Mouse (Mus musculus): Measurements from ENCODE around the gene Dusp16.
A peak's percentile ranks its signal among the peaks of the same experiment; 100 is the strongest.

Gene Dusp16

DNA sequence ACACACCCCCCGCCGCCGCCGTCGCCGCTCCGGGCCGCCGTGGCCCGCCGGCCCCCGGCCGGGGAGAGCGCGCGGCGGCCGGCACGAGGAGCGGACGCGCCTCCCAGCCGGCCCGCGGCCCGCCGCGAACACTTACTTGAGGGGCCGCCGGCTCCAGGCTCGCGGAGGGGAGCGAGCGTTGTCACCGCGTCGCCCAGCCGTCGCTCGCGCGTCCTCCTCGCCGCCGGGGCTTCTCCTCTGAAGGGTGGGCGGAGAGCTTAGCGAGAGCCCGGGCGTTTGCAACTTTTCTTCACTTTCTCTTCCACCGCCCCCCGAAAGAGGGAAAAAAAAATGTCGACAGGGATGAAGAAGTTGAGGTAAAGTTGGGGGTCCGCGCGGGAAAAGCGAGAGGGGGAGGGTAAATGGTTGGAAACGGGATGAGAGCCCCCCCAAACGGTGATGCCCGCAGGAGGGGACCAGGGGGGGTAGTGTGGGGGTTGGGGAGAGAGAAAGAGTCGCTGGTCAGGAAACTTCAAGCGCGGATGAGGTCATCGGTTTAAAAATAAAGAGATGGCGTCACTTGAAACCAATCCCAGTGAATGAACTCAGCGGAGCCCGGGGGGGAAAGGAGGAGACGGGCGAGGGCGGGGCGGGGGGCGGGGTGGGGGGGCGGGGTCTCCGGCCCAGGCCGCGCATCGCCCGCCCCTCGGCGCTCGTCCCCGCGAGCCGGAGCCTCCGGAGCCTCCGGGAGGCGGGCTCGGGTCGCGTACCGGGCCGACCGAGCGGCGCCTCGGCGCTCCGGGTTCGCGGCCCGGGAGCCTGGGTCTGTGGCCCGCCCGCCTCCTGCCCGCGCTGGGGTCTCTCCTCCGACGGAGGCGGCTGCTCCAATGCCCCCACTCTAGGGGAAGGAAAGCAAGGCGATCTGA, at the start of gene Dusp16:
Gene Dusp16 (minus strand): TSS at position 485 of the 905 bp plus-strand sequence.
- DNase-seq, result peak; percentile 97

DNA sequence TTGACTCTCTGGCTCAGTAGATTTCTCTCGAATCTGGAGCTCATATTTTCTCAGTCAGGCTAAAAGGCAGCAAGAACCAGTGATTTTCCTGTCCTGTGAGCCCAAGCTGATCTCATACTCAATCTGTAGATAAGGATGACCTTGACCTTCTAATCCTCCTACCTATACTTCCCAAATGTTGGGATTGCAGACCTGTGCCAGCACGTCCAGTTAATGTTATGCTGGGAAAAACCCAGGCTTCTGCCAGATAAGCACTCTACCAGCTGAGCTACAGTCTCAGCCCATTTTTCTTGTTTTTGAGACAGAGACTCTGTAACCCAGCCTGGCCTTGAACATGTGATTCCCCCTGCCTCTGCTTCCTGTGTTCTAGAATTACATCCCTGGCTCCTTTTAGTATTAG, 47.9 kb upstream of the Dusp16 start:
- no peak for DNase-seq

- no peak for DNase-seq
Measured at GRCm38 (mm10) chr6:134838111-134838510, 45.7 kb upstream of the Dusp16 start.

- DNase-seq, result no peak
Measured at GRCm38 (mm10) chr6:134834585-134835251, 42.3 kb upstream of the Dusp16 start.

- no peak for DNase-seq
Measured at GRCm38 (mm10) chr6:134830776-134831175, 38.4 kb upstream of the Dusp16 start.

GRCm38 (mm10) chr6:134829786-134830700, 37.6 kb upstream of the Dusp16 start, which contains the start of gene Crebl2:
Crebl2 (plus strand) TSS chr6:134830154.
- peak; percentile 100 for DNase-seq

DNA sequence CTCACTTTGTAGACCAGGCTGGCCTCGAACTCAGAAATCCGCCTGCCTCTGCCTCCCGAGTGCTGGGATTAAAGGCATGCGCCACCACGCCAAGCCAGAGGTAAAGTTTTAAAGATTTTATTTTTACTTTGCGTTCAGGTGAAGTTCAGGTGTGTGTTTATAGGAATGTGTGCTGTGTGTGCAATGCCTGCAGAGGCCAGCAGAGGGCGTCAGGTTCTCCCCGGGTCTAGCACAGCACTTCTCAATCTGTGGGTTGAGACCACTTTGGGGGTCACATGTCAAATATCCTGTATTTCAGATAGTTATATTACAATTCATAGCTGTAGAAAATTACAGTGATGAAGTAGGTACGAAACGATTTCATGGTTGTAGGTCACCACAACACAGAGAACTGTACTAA, 30.4 kb upstream of the Dusp16 start:
- DNase-seq, result no peak

DNA sequence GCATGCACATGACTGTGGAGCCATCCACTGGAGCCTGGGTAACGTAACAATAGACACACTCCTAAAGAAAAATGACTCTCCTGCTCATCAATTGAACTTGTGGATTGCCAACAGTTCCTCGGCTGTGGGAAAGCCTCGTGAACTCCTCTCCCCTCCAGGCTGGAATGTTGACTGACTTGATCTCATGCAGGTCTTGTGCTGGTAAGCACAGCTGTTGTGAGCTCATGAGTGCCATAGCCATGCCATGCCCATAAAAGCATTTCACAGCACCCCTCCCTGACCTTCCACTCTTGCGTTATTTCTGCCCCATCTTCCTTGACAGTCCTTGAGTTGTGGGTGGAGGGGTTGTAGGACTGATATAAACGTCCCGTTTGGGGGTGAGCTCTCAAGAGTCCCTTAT, 28.0 kb upstream of the Dusp16 start:
- no peak for DNase-seq

DNA sequence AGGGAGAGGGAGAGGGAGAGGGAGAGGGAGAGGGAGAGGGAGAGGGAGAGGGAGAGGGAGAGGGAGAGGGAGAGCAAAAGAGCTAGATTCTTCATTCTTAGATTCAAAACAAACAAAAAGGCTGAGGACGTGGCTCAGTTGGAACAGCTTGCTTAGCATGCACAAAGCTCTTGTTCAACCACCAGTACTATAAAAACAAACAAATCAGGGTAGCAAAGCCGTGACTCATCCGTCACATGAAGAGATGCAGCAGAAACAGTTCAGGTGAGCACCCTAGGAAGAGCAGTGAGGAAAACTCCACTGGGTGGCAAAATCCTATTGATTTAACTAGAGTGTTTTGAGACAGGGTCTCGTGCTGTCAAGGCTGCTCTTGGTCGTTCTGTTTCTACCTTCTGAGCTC, 27.3 kb upstream of the Dusp16 start:
- DNase-seq, result no peak

DNA sequence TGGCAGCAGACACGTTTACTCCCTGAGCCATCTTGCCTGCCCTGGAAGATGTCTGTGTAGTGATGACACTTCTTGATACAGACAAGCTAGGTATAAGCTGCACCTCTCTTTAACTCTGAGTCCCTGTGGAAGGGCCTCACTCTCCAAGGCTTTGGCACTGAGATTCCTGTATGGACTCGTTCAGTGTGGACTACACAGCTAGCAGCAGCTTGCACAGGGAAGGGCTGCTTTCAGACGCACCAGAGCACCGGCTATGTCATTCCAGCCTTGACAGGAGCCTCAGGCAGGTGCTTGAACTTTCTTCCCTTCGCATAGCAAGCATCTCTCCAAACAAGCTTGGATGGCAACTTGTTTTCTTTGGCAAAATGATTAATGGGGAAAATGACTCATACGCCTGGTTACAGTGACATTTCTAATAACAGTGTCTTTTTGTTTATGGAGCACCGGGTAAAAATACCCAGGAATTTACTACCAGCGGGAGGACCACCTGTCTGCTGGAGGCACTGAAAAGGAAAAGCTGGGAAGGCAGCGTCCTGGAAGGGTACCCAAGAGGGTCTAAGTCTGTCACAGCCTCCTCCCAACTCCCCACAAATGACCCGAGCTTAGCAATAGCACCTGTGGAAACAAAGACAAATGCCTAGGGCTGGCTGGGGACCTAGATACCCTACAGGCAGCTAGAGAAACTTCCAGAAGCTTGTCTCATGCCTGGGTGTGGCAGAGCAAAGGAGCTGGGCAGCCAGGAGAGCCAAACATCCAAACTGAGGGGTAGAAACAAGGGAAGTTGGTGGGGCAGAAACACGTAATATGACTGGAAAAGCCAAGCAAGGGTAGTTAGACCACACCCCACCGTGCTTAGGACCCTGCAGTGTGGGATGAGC, 24.9 kb upstream of the Dusp16 start:
- DNase-seq, result no peak

DNA sequence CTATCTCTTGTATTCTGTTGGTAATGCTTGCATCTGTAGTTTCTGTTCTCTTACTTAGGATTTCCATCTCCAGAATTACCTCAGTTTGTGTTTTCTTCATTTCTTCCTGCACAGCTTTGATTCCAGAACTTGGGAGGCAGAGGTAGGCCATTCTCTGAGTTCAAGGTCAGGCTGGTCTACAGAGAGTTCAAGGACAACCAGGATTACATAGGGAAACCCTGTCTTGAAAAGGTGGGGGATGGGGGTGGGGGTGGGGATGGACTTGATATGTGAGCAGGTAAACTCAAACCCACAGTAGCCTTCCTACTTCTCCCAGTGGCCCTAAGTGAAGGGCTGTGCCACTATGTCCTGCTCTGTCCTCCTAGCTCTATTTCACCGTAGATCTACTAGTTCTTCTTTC, 20.6 kb upstream of the Dusp16 start:
- DNase-seq, result no peak

- no peak for DNase-seq
Measured at GRCm38 (mm10) chr6:134807794-134808193, 15.4 kb upstream of the Dusp16 start.

- no peak for DNase-seq
Measured at GRCm38 (mm10) chr6:134807091-134807490, 14.7 kb upstream of the Dusp16 start.

GRCm38 (mm10) chr6:134806130-134806529, 13.7 kb upstream of the Dusp16 start:
- no peak for DNase-seq

DNA sequence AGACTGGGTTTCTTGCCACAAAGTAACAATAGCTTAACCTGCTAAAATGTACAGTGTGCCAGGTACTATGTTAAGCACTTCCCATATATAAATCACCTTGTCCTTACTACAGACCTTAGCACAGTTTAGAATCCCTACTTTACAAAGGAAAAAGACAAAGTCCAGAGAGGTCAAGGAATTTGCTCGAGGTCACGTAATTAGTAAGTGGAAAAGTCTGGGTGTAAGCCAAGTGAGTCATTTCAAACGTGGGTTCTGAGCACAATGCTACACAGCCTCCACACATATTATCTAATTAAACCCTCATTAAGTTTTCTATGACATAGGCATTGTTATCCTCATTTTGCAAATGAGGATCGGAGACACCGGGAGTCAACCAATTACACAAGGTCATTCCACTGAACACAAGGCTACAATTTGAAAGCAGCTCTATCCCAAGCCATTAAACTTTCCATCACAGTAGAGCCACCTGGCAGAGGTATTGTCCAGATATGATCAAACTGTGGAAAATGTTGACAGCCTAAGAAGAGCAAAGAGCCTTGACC, 12.4 kb upstream of the Dusp16 start:
- no peak for DNase-seq

- peak; percentile 66 for DNase-seq
Measured at GRCm38 (mm10) chr6:134802641-134803043, 10.2 kb upstream of the Dusp16 start.

GRCm38 (mm10) chr6:134801483-134801882, 9.1 kb upstream of the Dusp16 start:
- DNase-seq, result no peak

GRCm38 (mm10) chr6:134796297-134796696, 3.9 kb upstream of the Dusp16 start:
- DNase-seq, result no peak

GRCm38 (mm10) chr6:134793911-134794520, 1.6 kb upstream of the Dusp16 start:
- peak; percentile 90 for DNase-seq

DNA sequence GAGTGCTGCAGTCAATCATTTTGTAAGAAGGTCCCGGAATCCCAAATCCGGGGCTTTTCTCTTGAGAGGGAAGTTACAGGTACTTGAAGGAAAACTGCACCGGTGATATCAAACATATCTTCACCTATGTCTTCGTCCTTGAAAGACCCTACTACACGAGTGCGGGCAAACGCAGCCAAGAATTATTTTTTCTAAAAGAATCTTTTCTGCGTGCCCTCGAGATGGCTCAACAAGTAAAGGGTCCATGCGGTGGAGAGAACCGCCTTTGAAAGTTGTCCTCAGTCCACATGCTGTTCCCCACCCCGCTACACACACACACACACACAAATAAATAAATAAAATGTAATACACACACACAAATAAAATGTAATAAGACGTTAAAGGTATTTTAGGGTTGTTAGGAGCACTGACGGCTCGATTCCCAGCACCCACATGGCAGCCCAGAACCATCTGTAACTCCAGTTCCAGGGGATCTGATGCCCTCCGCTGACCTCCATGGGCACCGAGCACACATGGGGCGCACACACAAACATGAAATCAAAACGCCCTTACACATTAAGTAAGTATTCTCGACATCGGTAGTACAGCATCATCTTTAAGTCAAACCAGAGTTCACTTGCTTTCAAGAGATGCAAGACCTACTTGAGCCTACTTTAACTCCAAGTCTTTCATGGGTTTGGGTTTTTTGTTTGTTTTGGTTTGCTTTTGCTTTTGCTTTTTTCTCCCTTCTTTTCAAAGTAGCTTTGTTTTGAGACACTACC, 801 bp upstream of the Dusp16 start:
- no peak for DNase-seq

Measured in lung, postnatal 10 days (tissue).